Mouse (Mus musculus) intestine, postnatal 0 days (tissue): ENCODE measurements around the gene Rad51d. TPM values are rescaled to one million over a fixed set of nuclear protein-coding genes. Genes with fewer than 3 reads are reported as not detected.
A peak's percentile ranks its signal among the peaks of the same experiment; 100 is the strongest.

Experiments
- ATAC-seq: fragments of 200-750 bp; cut with Nextera tagmentation; 2 replicates; pipeline ENCODE4 v1.8.0; 2017; ENCODE audit warnings: mild to moderate bottlenecking, moderate TSS enrichment, moderate library complexity
- H3K27ac ChIP-seq: fragments of 300-500 bp; sonication (generic); 2 replicates; pipeline ENCODE4 v1.5.1; 2014; ENCODE audit warnings: mild to moderate bottlenecking, low read depth, low read length, moderate library complexity
- H3K27me3 ChIP-seq: fragments of 300-500 bp; sonication (generic); replicated peaks from 2 replicates; pipeline ENCODE4 v1.6.1; 2014; ENCODE audit warnings: low read length, mixed read lengths; ENCODE audit not compliant: control insufficient read depth, insufficient read depth
- H3K36me3 ChIP-seq: fragments of 300-500 bp; sonication (generic); 2 replicates; pipeline ENCODE4 v1.6.1; 2014; ENCODE audit warnings: mild to moderate bottlenecking, moderate library complexity; ENCODE audit not compliant: control insufficient read depth, insufficient read depth
- H3K4me1 ChIP-seq: fragments of 300-500 bp; sonication (generic); replicated peaks from 2 replicates; pipeline ENCODE4 v1.6.1; 2014; ENCODE audit warnings: antibody characterized with exemption, low read length, mixed read lengths; ENCODE audit not compliant: control insufficient read depth, insufficient read depth
- H3K4me2 ChIP-seq: fragments of 300-500 bp; sonication (generic); replicated peaks from 2 replicates; pipeline ENCODE4 v1.6.1; 2014; ENCODE audit warnings: low read depth, mild to moderate bottlenecking, moderate library complexity
- H3K4me3 ChIP-seq: fragments of 300-500 bp; sonication (generic); 2 replicates; pipeline ENCODE4 v1.5.1; 2014; ENCODE audit warnings: low read depth, low read length
- H3K9ac ChIP-seq: fragments of 300-500 bp; sonication (generic); 2 replicates; pipeline ENCODE4 v1.6.1; 2014; ENCODE audit warnings: mild to moderate bottlenecking, low read depth, low read length
- H3K9me3 ChIP-seq: fragments of 300-500 bp; sonication (generic); 2 replicates; pipeline ENCODE4 v1.6.1; 2016; ENCODE audit warnings: mixed run types; ENCODE audit not compliant: control insufficient read depth
- CTCF ChIP-seq: sonication (generic); IDR thresholded peaks from 2 replicates; pipeline ENCODE4 v1.5.1; 2016; ENCODE audit warnings: low read depth, mild to moderate bottlenecking, control low read depth, antibody characterized with exemption, moderate library complexity
- WGBS: fragments of 180-500 bp; shearing (Covaris S2); extraction: QIAGEN DNeasy Blood & Tissue Kit; methylation state at CpG from one replicate; pipeline ENCODE4 v1.1.7; 2014; 5-methylcytosine and 5-hydroxymethylcytosine counted together
- polyA plus RNA-seq: library from polyadenylated mRNA; unstranded; fragments of >200 nt; fragmentation: Nextera tagmentation; extraction: Ambion mirVana; gene quantifications from 2 replicates; pipeline ENCODE4 v1.2.1, GENCODE M21; 2015

The Rad51d gene
- polyA plus RNA-seq, 1 experiment from 2014 or later, result 9.7 TPM

- Histone ChIP-seq H3K9ac (no peak overlapping the region), H3K4me2 (no peak overlapping the region), H3K9me3 (no peaks in the 10 kb centered on the region), H3K27ac (no peak overlapping the region), H3K4me3 (no peak overlapping the region), H3K36me3 (peaks cover 23% of the 10 kb centered on the region), H3K4me1 (no peaks in the 10 kb centered on the region), H3K27me3 (no peaks in the 10 kb centered on the region)
- 78% methylated on average over 8 of the region's 8 CpGs for WGBS
- no peak for TF ChIP-seq CTCF
- ATAC-seq, result no peak
Observed at GRCm38 (mm10) chr11:82883180-82883579, 7.2 kb downstream of the Rad51d start.

GRCm38 (mm10) chr11:82877726-82878344 lies 12.6 kb downstream of the Rad51d start:
- ATAC-seq, result no peak
- Histone ChIP-seq H3K27me3 (no peaks in the 10 kb centered on the region), H3K9ac (no peak overlapping the region), H3K4me3 (no peak overlapping the region), H3K4me1 (no peaks in the 10 kb centered on the region), H3K27ac (no peak overlapping the region), H3K4me2 (no peak overlapping the region), H3K36me3 (peaks cover 15% of the 10 kb centered on the region), H3K9me3 (no peaks in the 10 kb centered on the region)
- TF ChIP-seq CTCF, result no peak
- WGBS, result 88% methylated on average over 7 of the region's 7 CpGs

DNA sequence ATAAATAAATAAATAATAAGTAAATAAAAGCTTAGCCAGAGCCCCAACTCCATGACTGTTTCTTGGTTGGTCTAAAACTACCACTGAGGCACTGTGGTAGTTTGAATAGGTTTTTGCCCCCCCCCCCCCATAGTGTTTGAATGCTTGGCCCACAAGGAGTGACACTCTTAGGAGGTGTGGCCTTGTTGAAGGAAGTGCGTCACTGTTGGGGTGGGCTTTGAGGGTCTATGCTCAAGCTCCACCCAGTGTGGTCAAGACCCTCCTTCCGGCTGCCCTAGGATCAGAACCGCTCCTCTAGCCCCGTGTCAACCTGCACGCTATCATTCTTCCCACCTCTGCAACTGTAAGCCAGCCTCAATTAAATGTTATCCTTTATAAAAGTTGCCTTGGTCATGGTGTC lies 14.8 kb downstream of the Rad51d start:
- 91% methylated on average over 5 of the region's 5 CpGs for WGBS
- Histone ChIP-seq H3K4me1 (no peaks in the 10 kb centered on the region), H3K36me3 (peaks cover 10% of the 10 kb centered on the region; the same call in 1 of the 2 replicates), H3K27ac (no peak overlapping the region), H3K9me3 (no peaks in the 10 kb centered on the region), H3K4me2 (no peak overlapping the region), H3K4me3 (no peak overlapping the region), H3K9ac (no peak overlapping the region), H3K27me3 (no peaks in the 10 kb centered on the region)
- TF ChIP-seq CTCF, result no peak
- no peak for ATAC-seq

GRCm38 (mm10) chr11:82874924-82875323 lies 15.5 kb downstream of the Rad51d start:
- Histone ChIP-seq H3K27me3 (no peaks in the 10 kb centered on the region), H3K9me3 (no peaks in the 10 kb centered on the region), H3K27ac (no peak overlapping the region), H3K4me3 (no peak overlapping the region), H3K4me1 (no peaks in the 10 kb centered on the region), H3K4me2 (no peak overlapping the region), H3K9ac (no peak overlapping the region), H3K36me3 (peaks cover 10% of the 10 kb centered on the region; the same call in 1 of the 2 replicates)
- 50% methylated on average over 5 of the region's 5 CpGs for WGBS
- no peak for TF ChIP-seq CTCF
- ATAC-seq, result no peak

DNA sequence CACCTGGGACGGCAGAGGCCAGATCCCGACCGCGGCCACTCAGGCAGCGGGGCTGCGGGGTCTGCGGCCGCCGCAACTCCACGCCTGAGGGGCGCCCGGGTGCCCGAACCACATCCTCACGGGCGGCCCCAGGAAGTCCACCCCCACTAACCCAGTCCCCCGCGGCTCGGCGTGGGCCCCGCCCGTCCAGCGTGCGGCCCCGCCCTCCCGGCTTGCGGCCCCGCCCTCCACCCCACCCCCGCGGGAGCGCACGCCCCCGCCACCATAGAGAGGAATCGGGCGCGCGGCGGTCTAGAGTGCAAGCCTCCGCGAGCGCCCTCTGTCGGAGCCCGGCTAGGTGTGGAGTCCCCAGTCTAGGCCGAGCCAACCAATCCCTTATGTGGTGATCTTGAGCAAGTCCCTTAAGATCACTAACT lies 19.4 kb downstream of the Rad51d start, which contains the start of gene Rffl:
TSS of gene Rffl (minus strand) at position 180 of the 416 bp plus-strand sequence.
- H3K36me3 ChIP-seq, result no peaks in the 10 kb centered on the region
- H3K4me3 ChIP-seq, result peak within 1 kb of the TSS; percentile 95
- H3K4me2 ChIP-seq, result peak within 1 kb of the TSS; percentile 77
- no peaks in the 10 kb centered on the region for H3K27me3 ChIP-seq
- H3K9ac ChIP-seq, result peak within 1 kb of the TSS; percentile 81
- WGBS, result 0% methylated on average over 38 of the region's 43 CpGs
- peak; percentile 92 for ATAC-seq
- H3K4me1 ChIP-seq, result no peaks in the 10 kb centered on the region
- H3K27ac ChIP-seq, result peak within 1 kb of the TSS; percentile 87
- no peaks in the 10 kb centered on the region for H3K9me3 ChIP-seq
- peak; percentile 87 for TF ChIP-seq CTCF

DNA sequence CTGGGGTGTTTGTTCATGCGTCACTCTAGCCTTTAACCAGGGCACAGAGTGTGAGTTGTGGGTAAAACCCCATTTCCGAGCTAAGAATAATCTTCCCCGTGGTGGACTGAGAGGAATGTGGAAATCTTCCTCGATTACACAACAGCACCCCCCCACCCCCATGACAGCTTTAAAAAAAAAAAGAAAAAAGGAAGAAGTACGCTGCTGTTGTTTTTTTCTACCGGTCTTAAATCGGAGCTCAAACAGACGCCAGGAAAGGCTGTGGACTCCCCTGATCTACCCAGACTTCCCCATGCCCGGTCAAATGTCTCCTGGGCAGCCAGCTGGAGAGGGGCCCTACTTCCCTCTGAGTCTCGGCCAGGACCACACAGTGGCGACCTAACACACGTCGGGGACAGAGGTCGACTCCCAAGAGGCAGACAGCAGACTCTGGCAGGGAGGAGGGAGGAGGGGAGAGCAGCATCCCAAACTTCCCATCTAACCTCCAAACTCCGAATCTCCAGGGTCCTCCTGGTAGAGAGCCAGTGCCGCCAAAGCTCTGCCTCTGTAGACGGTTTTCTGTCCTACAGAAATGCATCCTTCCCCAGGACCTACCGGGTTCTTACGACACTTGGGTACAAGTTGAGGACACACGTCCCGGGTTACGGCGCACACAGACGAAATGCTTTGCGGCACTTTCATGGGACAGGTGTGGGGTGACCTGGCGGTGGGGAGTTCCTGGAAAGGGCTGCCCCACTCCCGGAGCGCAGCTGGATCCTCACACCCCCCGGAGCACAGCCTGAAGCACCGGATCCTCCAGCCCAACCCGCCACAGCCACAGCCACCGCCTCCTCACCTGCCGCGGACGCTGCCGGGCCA lies 20.0 kb downstream of the Rad51d start:
- H3K9ac ChIP-seq, result peak overlapping the region; percentile 81
- peak overlapping the region; percentile 77 for H3K4me2 ChIP-seq
- TF ChIP-seq CTCF, result no peak
- H3K4me3 ChIP-seq, result peak overlapping the region; percentile 95
- no peaks in the 10 kb centered on the region for H3K9me3 ChIP-seq
- peak overlapping the region; percentile 87 for H3K27ac ChIP-seq
- peak; percentile 80 for ATAC-seq
- WGBS, result under 1% methylated on average over 36 of the region's 36 CpGs
- H3K27me3 ChIP-seq, result no peaks in the 10 kb centered on the region
- no peaks in the 10 kb centered on the region for H3K36me3 ChIP-seq
- no peaks in the 10 kb centered on the region for H3K4me1 ChIP-seq
